Mouse (Mus musculus) forebrain, postnatal 0 days (tissue): ENCODE data around the gene Fam120a. TPM values are rescaled to one million over a fixed set of nuclear protein-coding genes. Genes with fewer than 3 reads are reported as not detected.

ENCODE experiments used
- ATAC-seq: fragments of 200-750 bp; cut with Nextera tagmentation; 2 replicates; pipeline ENCODE4 v1.8.0; 2017; ENCODE audit warnings: mild to moderate bottlenecking, moderate library complexity
- DNase-seq: peaks from one replicate; pipeline ENCODE4 v3.0.0-alpha.2; 2015
- H3K27ac ChIP-seq: fragments of 300-500 bp; sonication (generic); 2 replicates; pipeline ENCODE4 v1.5.1; 2014; ENCODE audit warnings: low read depth, mild to moderate bottlenecking, antibody characterized with exemption, low read length, moderate library complexity, mixed read lengths
- H3K27me3 ChIP-seq: fragments of 300-500 bp; sonication (generic); 2 replicates; pipeline ENCODE4 v1.6.1; 2014; ENCODE audit warnings: mild to moderate bottlenecking, low read length, mixed read lengths; ENCODE audit not compliant: insufficient read depth
- H3K36me3 ChIP-seq: fragments of 300-500 bp; sonication (generic); 2 replicates; pipeline ENCODE4 v1.6.1; 2014; ENCODE audit warnings: mild to moderate bottlenecking, moderate library complexity; ENCODE audit not compliant: insufficient read depth
- H3K4me1 ChIP-seq: fragments of 300-500 bp; sonication (generic); 2 replicates; pipeline ENCODE4 v1.6.1; 2014; ENCODE audit warnings: antibody characterized with exemption; ENCODE audit not compliant: insufficient read depth
- H3K4me2 ChIP-seq: fragments of 300-500 bp; sonication (generic); 2 replicates; pipeline ENCODE4 v1.6.1; 2014; ENCODE audit warnings: low read depth, mild to moderate bottlenecking, moderate library complexity
- H3K4me3 ChIP-seq: fragments of 300-500 bp; sonication (generic); 2 replicates; pipeline ENCODE4 v1.5.1; 2014; ENCODE audit warnings: low read depth, low read length, mixed read lengths
- H3K9ac ChIP-seq: fragments of 300-500 bp; sonication (generic); 2 replicates; pipeline ENCODE4 v1.6.1; 2014; ENCODE audit warnings: mild to moderate bottlenecking
- H3K9me3 ChIP-seq: fragments of 300-500 bp; sonication (generic); 2 replicates; pipeline ENCODE4 v1.6.1; 2016; ENCODE audit warnings: low read length
- CTCF ChIP-seq: sonication (generic); IDR thresholded peaks from 2 replicates; pipeline ENCODE4 v1.5.1; 2016; ENCODE audit warnings: antibody characterized with exemption, control low read depth, low read depth
- WGBS: fragments of 180-500 bp; shearing (Covaris S2); extraction: QIAGEN DNeasy Blood & Tissue Kit; methylation state at CpG from one replicate; pipeline ENCODE4 v1.1.7; 2014; 5-methylcytosine and 5-hydroxymethylcytosine counted together
- polyA plus RNA-seq: library from polyadenylated mRNA; unstranded; fragments of >200 nt; fragmentation: Nextera tagmentation; extraction: Ambion mirVana; gene quantifications from 2 replicates; pipeline ENCODE4 v1.2.1, GENCODE M21; 2015
- total RNA-seq: library from RNA; depleted of rRNA; stranded (reverse); fragments of >200 nt; gene quantifications from 2 replicates; pipeline ENCODE4 v1.2.3, GENCODE M21; 2014

Gene Fam120a
- total and polyA plus RNA-seq, 2 experiments from 2014 or later = 9.5 to 59.0 TPM

DNA sequence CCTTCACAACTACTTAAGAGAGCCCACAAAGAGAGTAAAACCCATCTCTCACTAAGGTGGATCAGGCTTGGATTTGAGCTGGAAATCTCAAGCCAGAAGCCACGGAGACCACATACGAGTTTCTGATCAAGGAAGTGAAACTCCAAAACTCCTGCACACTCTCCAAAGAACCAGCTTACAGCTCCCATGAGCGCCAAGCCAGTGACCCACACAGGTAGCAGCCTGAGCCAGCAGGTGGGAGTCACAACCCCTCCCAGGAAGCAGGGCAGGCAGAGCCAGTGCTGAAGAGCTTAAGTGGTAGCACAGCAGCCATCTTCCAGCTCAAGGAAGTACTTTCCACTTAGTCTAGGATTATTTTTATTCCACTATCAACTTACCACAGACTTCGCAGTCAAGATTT lies 13.0 kb downstream of the Fam120a start:
- no peaks in the 10 kb centered on the region for H3K27me3 ChIP-seq
- no peak for TF ChIP-seq CTCF
- no peak overlapping the region for H3K9ac ChIP-seq
- H3K27ac ChIP-seq = no peak overlapping the region
- WGBS = 92% methylated on average over 4 of the region's 4 CpGs
- H3K4me2 ChIP-seq = no peak overlapping the region
- DNase-seq (no peak), ATAC-seq (no peak)
- H3K4me1 ChIP-seq = no peaks in the 10 kb centered on the region
- no peaks in the 10 kb centered on the region for H3K9me3 ChIP-seq
- no peaks in the 10 kb centered on the region for H3K36me3 ChIP-seq
- H3K4me3 ChIP-seq = no peak overlapping the region

DNA sequence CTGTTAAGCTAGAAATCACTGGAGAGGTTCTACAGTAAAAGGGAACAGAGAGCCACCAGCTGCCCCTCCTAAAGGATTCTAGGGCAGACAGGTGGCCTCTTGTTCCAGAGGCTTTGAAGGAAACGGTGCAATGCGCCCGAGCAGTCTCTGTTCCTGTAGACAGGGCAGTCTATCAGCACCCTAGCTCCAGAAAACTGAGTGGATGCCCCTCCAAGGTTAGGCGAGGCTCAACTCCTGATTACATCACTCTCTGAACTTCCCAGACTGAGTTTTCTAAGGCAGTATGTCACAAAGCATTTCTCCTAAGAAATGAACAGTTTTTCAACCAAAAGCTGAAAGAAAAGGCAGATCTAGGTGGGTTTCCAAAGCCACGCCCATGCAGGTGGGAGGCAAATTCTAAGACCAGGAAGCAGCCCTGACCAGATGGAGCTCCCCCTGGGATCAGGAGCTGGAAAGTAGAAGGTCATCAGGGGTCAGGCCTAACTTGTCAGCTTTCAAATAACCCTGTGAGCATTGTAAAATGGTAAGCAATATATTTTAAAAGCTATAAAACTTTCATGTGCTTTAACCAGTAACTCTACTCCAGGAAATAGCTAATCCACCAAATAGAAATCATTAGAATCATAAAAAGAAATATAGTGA lies 17.1 kb downstream of the Fam120a start:
- WGBS = 58% methylated on average over 5 of the region's 5 CpGs
- H3K27ac ChIP-seq = no peak overlapping the region
- H3K4me2 ChIP-seq = no peak overlapping the region
- ATAC-seq (no peak), DNase-seq (no peak)
- no peaks in the 10 kb centered on the region for H3K9me3 ChIP-seq
- no peaks in the 10 kb centered on the region for H3K27me3 ChIP-seq
- no peak for TF ChIP-seq CTCF
- H3K9ac ChIP-seq = no peak overlapping the region
- no peaks in the 10 kb centered on the region for H3K4me1 ChIP-seq
- H3K36me3 ChIP-seq = peaks cover 10% of the 10 kb centered on the region
- no peak overlapping the region for H3K4me3 ChIP-seq

DNA sequence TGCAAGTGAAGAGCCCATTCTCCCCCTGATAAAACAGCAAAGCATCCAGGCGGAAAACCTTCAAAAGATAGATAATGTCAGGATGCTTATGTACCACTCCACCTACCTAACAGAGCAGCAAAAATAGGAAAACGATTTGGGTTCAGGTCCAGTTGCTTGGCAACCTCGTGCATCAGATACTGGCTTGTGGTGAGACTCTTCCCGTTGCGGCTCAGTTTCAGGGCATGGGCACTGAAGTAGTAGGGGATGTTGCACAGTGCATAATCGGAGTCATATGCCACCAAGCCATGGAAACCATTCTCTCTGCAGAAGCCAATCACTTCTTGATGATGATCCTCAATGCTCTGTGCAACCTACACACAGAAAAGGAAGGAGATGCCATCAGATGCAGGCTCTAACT lies 18.9 kb downstream of the Fam120a start:
- H3K4me2 ChIP-seq = no peak overlapping the region
- no peaks in the 10 kb centered on the region for H3K27me3 ChIP-seq
- no peaks in the 10 kb centered on the region for H3K9me3 ChIP-seq
- no peak for ATAC-seq
- no peak overlapping the region for H3K9ac ChIP-seq
- peaks cover 14% of the 10 kb centered on the region for H3K36me3 ChIP-seq
- H3K4me3 ChIP-seq = no peak overlapping the region
- no peak for DNase-seq
- no peak for TF ChIP-seq CTCF
- WGBS = 83% methylated on average over 6 of the region's 6 CpGs
- H3K27ac ChIP-seq = no peak overlapping the region
- no peaks in the 10 kb centered on the region for H3K4me1 ChIP-seq

DNA sequence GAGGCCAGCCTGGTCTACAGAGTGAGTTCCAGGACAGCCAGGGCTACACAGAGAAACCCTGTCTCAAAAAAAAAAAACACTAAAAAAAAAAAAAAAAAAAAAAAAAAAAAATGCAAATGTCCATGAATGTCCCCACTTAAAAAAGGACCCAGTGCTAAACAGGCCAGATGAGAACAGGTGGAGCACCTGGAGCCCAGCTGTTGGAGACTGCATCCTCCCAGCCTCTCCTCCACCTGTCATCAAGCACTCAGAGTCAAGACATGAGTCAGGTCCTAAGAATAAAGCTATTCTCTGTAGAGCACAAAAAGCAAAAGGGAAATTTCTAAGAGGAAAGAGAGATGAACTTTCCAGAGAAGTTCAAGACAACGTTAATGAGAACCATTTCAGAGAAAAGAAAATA lies 23.2 kb downstream of the Fam120a start:
- WGBS = 84% methylated on average over 1 of the region's 1 CpGs

DNA sequence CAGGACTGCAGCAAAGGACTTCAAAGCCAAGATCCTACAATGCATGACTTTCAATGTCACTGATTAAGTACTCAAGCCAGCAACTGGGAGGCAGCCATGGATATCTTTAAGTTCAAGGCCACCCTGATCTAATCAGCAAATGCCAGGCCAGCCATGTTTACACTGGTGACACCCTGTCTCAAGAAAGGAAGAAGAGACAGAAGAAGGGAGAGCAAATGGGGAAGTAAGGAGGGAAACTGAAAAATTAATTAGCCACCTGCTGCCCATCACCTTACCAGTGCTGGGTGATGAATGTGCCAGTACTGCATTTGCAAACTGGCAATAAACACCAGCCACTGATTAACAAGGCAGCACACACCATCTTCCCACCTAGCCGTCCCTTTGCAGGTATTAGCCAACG lies 25.3 kb downstream of the Fam120a start:
- ATAC-seq = no peak
- H3K4me3 ChIP-seq = no peak overlapping the region
- peaks cover 19% of the 10 kb centered on the region for H3K36me3 ChIP-seq
- TF ChIP-seq CTCF = no peak
- H3K27ac ChIP-seq = no peak overlapping the region
- no peak overlapping the region for H3K9ac ChIP-seq
- H3K4me1 ChIP-seq = no peaks in the 10 kb centered on the region
- no peaks in the 10 kb centered on the region for H3K9me3 ChIP-seq
- no peaks in the 10 kb centered on the region for H3K27me3 ChIP-seq
- 79% methylated on average over 2 of the region's 2 CpGs for WGBS
- H3K4me2 ChIP-seq = no peak overlapping the region
- no peak for DNase-seq

More for the DNA sequence above, 23.2 kb downstream of the Fam120a start:
- Histone ChIP-seq H3K36me3 (peaks cover 25% of the 10 kb centered on the region), H3K27ac (no peak overlapping the region), H3K4me1 (no peaks in the 10 kb centered on the region), H3K4me3 (no peak overlapping the region), H3K9me3 (no peaks in the 10 kb centered on the region), H3K9ac (no peak overlapping the region), H3K27me3 (no peaks in the 10 kb centered on the region), H3K4me2 (no peak overlapping the region)
- ATAC-seq (no peak), DNase-seq (no peak)
- no peak for TF ChIP-seq CTCF

DNA sequence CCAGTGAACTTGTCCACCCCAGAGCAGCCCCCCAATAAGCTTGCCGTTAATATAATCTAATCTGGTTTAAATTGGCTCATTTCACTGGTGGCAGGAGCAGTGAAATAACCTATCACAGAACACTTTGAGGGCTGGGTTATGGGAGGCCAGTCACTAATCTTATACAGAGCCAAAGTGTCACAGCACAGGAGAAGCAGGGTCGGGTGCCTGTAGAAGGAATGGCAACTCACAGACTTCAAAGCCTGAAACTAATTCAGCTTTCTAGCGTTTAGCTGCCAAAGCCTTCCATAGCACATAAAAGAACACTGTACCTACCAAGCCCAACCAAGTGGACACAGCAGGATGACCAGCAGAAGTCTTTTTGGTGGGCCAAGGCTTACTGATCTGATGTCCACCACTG lies 26.0 kb downstream of the Fam120a start:
- Histone ChIP-seq H3K27me3 (no peaks in the 10 kb centered on the region), H3K4me1 (no peaks in the 10 kb centered on the region), H3K4me2 (no peak overlapping the region), H3K4me3 (no peak overlapping the region), H3K36me3 (peaks cover 14% of the 10 kb centered on the region), H3K9ac (no peak overlapping the region), H3K9me3 (no peaks in the 10 kb centered on the region), H3K27ac (no peak overlapping the region)
- DNase-seq (no peak), ATAC-seq (no peak)
- TF ChIP-seq CTCF = no peak
- 55% methylated on average over 3 of the region's 3 CpGs for WGBS

DNA sequence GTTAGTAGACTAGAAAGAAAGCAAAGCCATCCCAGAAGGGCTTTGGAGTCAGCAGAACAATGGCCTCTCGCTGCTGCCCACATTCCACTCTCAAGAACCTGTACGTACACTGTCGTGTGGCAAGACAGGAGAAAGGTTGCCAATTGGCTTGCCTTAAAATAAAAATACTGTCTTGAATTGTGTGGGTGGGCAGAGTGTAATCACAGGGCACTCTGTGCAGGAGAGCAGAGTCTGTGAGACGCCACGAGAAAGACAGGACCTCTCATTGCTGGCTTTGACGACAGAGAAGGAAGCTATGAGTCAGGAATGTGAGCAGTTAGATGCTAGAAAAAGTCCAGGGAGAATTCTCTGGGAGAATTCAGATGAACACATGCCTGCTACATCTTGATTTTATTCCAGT lies 33.2 kb downstream of the Fam120a start:
- DNase-seq (no peak), ATAC-seq (no peak)
- Histone ChIP-seq H3K4me1 (no peaks in the 10 kb centered on the region), H3K9ac (no peak overlapping the region), H3K9me3 (no peaks in the 10 kb centered on the region), H3K27me3 (no peaks in the 10 kb centered on the region), H3K4me3 (no peak overlapping the region), H3K27ac (no peak overlapping the region), H3K4me2 (no peak overlapping the region), H3K36me3 (peaks cover 30% of the 10 kb centered on the region)
- no peak for TF ChIP-seq CTCF
- WGBS = 45% methylated on average over 6 of the region's 6 CpGs
